Mouse (Mus musculus) activated CD4-positive, CD25-positive, alpha-beta regulatory T cell, adult 4 months (primary cell): ENCODE results near the gene Cd151. TPM values are rescaled to one million over a fixed set of nuclear protein-coding genes. Genes with fewer than 3 reads are reported as not detected.

ENCODE experiments used
- ATAC-seq: one replicate; pipeline ENCODE4 v1.8.0; 2017
- polyA plus RNA-seq, 2 experiments: library from polyadenylated mRNA; unstranded; fragments of 100-300 nt; shearing (Covaris generic); gene quantifications; one replicate each; pipeline ENCODE4 v1.2.1; 2017

Cd151 gene
- polyA plus RNA-seq, 2 experiments from 2014 or later: 8.3 to 8.7 TPM

- ATAC-seq: no peak
Observed at GRCm38 (mm10) chr7:141475805-141476158, 8.6 kb downstream of the Cd151 start.

GRCm38 (mm10) chr7:141476226-141476980 lies 9.2 kb downstream of the Cd151 start:
- no peak for ATAC-seq

GRCm38 (mm10) chr7:141476981-141477370 lies 9.8 kb downstream of the Cd151 start:
- no peak for ATAC-seq

GRCm38 (mm10) chr7:141477578-141478269 lies 10.5 kb downstream of the Cd151 start:
- no peak for ATAC-seq

GRCm38 (mm10) chr7:141478270-141478748 lies 11.1 kb downstream of the Cd151 start:
- no peak for ATAC-seq

GRCm38 (mm10) chr7:141480842-141481497 lies 13.8 kb downstream of the Cd151 start:
- peak; percentile 93 for ATAC-seq

GRCm38 (mm10) chr7:141481498-141482401 lies 14.6 kb downstream of the Cd151 start:
- ATAC-seq: no peak

GRCm38 (mm10) chr7:141482531-141483024 lies 15.4 kb downstream of the Cd151 start:
- ATAC-seq: no peak

- no peak for ATAC-seq
Observed at GRCm38 (mm10) chr7:141483114-141483653, 16.0 kb downstream of the Cd151 start.

- ATAC-seq: no peak
Observed at GRCm38 (mm10) chr7:141484186-141485120, 17.3 kb downstream of the Cd151 start.

GRCm38 (mm10) chr7:141485186-141485585 lies 18.0 kb downstream of the Cd151 start:
- no peak for ATAC-seq

GRCm38 (mm10) chr7:141485606-141486005 lies 18.4 kb downstream of the Cd151 start:
- no peak for ATAC-seq

- no peak for ATAC-seq
Observed at GRCm38 (mm10) chr7:141486239-141486638, 19.0 kb downstream of the Cd151 start.

GRCm38 (mm10) chr7:141487141-141487540 lies 19.9 kb downstream of the Cd151 start:
- no peak for ATAC-seq

GRCm38 (mm10) chr7:141491151-141491550 lies 24.0 kb downstream of the Cd151 start:
- ATAC-seq: no peak

GRCm38 (mm10) chr7:141492738-141493137 lies 25.5 kb downstream of the Cd151 start:
- no peak for ATAC-seq

GRCm38 (mm10) chr7:141493729-141494128 lies 26.5 kb downstream of the Cd151 start:
- no peak for ATAC-seq

GRCm38 (mm10) chr7:141495379-141495778 lies 28.2 kb downstream of the Cd151 start:
- no peak for ATAC-seq

GRCm38 (mm10) chr7:141495940-141496339 lies 28.7 kb downstream of the Cd151 start:
- ATAC-seq: no peak

GRCm38 (mm10) chr7:141497600-141497999 lies 30.4 kb downstream of the Cd151 start:
- ATAC-seq: no peak
